Mouse (Mus musculus): Measurements from ENCODE around the gene Lmo7.
A peak's percentile ranks its signal among the peaks of the same experiment; 100 is the strongest.

Lmo7 gene

GRCm38 (mm10) chr14:101729237-101729971 lies at the start of gene Lmo7, which contains the start of gene Gm9922:
TSS of gene Lmo7 (plus strand) at chr14:101729957.
TSS of gene Gm9922 (minus strand) at chr14:101729814.
- peak; percentile 76 for DNase-seq (ENCODE audit: low spot score)

DNA sequence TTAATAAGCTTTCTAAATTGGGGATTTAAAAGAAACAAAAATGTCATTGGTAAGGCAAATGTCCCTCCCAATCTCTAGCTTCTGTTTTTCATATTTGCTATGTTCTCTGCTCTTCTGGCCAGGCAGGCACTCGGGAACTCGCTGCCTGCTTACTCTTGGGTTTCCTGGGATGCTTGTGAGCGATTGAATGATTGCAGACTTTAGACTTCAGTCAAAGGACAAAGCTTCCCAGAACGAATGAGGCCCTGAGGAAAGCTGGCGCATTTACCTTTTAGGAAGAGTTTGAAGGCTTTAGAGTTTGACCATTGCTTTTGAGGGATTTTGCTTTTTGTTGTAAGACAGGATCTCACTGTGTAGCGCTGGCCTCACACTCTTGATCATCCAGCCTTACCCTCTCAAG lies 42.1 kb upstream of the Lmo7 start:
- DNase-seq (ENCODE audit: low spot score): no peak

GRCm38 (mm10) chr14:101688406-101688805 lies 41.4 kb upstream of the Lmo7 start:
- no peak for DNase-seq (ENCODE audit: low spot score)

DNA sequence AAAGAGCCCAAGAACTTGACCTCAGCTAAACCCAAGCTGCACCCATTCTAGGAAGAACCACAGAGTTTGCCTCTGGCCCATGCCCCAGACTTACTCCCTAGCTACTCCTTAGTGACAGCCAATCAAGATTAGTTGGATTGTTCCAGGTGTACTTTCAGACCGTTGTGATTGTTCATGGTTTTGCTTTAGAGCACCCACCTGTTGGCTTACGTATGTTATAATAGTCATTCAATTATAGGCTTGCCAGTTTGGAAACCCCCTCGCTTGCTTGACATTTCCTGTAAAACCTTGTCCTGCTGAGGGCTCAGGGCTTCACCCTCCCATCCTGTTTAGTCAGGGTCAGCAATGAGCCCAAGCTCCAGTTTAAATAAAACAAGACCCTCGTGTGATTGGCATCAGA lies 25.3 kb upstream of the Lmo7 start:
- DNase-seq (ENCODE audit: low spot score): no peak

GRCm38 (mm10) chr14:101707088-101707487 lies 22.7 kb upstream of the Lmo7 start:
- DNase-seq (ENCODE audit: low spot score): no peak

DNA sequence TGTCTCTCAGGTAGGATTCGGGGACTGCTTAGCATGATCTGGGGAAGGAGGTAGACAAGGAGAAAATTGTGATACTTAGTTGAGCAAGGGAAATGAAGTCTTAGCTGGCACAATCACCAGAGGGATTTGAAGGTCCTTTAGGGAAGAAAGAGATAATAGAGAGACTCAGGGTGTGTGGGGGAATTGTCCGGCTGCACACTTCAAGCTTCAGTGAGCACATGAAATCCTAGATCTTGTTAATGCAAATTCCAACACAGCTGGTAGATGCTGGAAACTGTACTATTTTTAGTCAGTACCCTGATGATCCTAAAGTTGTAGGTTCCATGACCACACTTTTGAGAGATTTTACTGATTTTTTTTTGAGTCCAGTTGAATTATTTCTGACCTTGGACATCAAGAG lies 15.3 kb upstream of the Lmo7 start:
- no peak for DNase-seq (ENCODE audit: low spot score)

GRCm38 (mm10) chr14:101729972-101730692 lies 375 bp downstream of the Lmo7 start:
- no peak for DNase-seq (ENCODE audit: low spot score)

- no peak for DNase-seq (ENCODE audit: low spot score)
Measured at GRCm38 (mm10) chr14:101733542-101734303, 4.0 kb downstream of the Lmo7 start.

DNA sequence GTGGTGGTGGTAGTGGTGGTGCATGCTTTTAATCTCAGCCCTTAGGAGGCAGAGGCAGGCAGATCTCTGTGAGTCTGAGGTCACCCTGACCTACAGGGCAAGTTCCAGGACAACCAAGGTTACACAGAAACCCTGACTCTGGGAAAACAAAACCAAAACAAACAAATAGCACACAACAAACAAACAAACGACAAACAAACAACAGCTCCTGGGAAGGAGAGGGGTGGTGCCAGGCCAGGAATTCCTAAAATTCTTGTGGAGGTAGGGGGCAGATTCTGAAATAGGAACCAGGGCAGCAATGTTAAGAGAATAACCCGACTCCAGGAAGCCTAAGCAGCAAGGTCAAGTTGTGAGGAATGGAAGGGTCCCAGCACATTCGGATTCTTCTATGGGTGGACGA lies 7.7 kb downstream of the Lmo7 start:
- DNase-seq (ENCODE audit: low spot score): no peak

GRCm38 (mm10) chr14:101746635-101747034 lies 16.9 kb downstream of the Lmo7 start:
- DNase-seq (ENCODE audit: low spot score): peak; percentile 30

DNA sequence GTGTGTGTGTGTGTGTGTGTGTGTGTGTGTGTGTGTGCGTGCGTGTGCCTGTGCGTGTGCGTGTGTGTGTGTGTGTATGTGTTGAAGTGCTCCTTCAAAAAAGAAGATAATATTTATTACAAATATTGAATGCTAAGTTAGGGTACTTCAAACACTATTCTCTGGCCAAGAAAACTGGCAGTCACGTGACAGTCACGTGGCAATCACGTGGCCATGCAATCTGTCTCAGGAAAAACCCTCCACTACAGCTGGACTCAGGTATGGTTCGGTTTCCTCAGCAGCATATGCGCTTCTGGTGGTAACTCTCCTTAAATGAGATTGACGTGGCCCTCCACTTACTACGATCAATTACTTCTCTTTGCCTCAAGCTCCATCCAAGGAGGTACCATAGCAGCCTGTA lies 18.1 kb downstream of the Lmo7 start:
- DNase-seq (ENCODE audit: low spot score): no peak

GRCm38 (mm10) chr14:101748436-101748835 lies 18.7 kb downstream of the Lmo7 start:
- DNase-seq (ENCODE audit: low spot score): no peak

DNA sequence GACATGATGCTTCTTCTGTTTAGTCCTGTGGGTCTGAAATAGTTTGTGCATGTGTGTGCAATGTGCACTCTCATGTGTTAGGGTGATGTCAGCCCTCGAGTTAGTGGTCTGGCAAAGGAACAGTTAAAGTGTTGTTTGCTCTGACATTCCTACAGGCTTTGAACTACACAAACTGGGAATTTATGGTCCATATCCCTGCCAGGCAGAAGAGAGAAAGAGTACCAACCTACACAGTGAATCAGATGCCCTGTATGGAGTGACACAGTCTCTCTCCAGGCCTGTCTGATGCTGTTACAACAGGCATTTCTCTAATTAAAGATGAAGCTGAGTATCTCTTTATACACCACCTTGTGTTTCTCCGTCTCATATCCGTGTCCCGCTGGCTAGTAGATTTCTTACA lies 21.2 kb downstream of the Lmo7 start:
- DNase-seq (ENCODE audit: low spot score): no peak

GRCm38 (mm10) chr14:101755425-101755824 lies 25.7 kb downstream of the Lmo7 start:
- DNase-seq (ENCODE audit: low spot score): no peak

GRCm38 (mm10) chr14:101762267-101762666 lies 32.5 kb downstream of the Lmo7 start:
- DNase-seq (ENCODE audit: low spot score): peak; percentile 19

- no peak for DNase-seq (ENCODE audit: low spot score)
Measured at GRCm38 (mm10) chr14:101763762-101764295, 34.1 kb downstream of the Lmo7 start.

GRCm38 (mm10) chr14:101771336-101771735 lies 41.6 kb downstream of the Lmo7 start:
- DNase-seq (ENCODE audit: low spot score): no peak

- DNase-seq (ENCODE audit: low spot score): no peak
Measured at GRCm38 (mm10) chr14:101771756-101772155, 42.0 kb downstream of the Lmo7 start.

DNA sequence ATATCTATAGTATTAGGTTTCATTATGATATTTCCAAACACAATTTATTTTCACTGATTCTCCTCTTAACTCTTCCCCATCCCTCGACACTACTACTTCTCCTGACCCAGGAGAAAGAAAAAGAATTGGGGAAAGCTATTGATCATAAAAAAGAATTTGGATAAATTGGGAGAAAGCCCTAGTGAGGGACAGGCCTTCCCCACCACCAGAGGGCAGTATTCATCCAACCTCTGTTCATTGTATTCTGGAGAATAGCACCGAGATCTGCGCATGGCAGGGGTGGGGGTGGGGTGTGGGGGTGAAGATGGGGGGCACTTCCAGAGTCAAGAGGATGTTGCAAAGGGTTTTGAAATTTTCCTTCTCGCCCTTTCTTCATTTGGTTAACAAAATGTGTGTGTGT lies 44.9 kb downstream of the Lmo7 start:
- peak; percentile 58 for DNase-seq (ENCODE audit: low spot score)

GRCm38 (mm10) chr14:101776296-101777128 lies 46.8 kb downstream of the Lmo7 start:
- DNase-seq (ENCODE audit: low spot score): no peak

DNA sequence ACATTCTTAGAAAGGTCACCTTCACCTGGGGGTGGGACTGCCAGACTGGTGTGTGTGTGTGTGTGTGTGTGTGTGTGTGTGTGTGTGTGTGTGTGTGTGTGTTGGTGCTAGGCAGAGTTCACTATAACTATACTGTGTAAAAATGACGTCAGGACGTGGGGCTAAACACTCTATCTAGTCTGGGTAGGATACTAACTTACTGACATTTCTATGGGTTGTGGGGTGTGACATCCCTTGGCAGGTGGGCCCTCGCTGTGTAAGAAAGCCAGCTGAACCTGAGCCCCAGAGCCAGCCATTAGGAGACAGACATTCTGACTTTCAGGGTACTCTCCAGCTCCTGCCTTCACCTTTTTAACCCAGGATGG lies 47.4 kb downstream of the Lmo7 start:
- no peak for DNase-seq (ENCODE audit: low spot score)

- no peak for DNase-seq (ENCODE audit: low spot score)
Measured at GRCm38 (mm10) chr14:101778426-101778825, 48.7 kb downstream of the Lmo7 start.
